Mouse (Mus musculus) erythroblast, embryonic 14.5 days (primary cell): ENCODE data around the gene Stard13.

Source experiments
- GATA1 ChIP-seq: IDR thresholded peaks from 2 replicates; pipeline ENCODE4 v1.6.1; 2012; ENCODE audit warnings: low read length, inconsistent platforms, mixed read lengths
- TAL1 ChIP-seq: IDR thresholded peaks from 3 replicates; pipeline ENCODE4 v1.6.1; 2012; ENCODE audit warnings: low read length, inconsistent platforms, mixed read lengths

- TF ChIP-seq GATA1 (no peak), TAL1 (no peak)
Measured at GRCm38 (mm10) chr5:151105054-151105971, 128.3 kb downstream of the Stard13 start.
